Mouse (Mus musculus) limb, embryonic 13.5 days (tissue): ENCODE measurements at regions not wholly inside any gene's neighbourhood (a gene's known extent, or its start where the extent isn't known, plus 50 kb on each side); places are given as distances from the start of the nearest gene placed in this dataset.

Experiments used
- ATAC-seq: fragments of 200-750 bp; cut with Nextera tagmentation; 2 replicates; pipeline ENCODE4 v1.8.0; 2017; ENCODE audit warnings: low read depth, moderate number of reproducible peaks, moderate TSS enrichment; ENCODE audit not compliant: low FRiP score
- H3K27ac ChIP-seq: fragments of 300-500 bp; sonication (generic); 2 replicates; pipeline ENCODE4 v1.5.1; 2015; ENCODE audit warnings: inconsistent platforms, mild to moderate bottlenecking, moderate library complexity
- H3K27me3 ChIP-seq: fragments of 300-500 bp; sonication (generic); 2 replicates; pipeline ENCODE4 v1.6.1; 2015; ENCODE audit warnings: mild to moderate bottlenecking, inconsistent platforms
- H3K36me3 ChIP-seq: fragments of 300-500 bp; sonication (generic); 2 replicates; pipeline ENCODE4 v1.6.1; 2015; ENCODE audit warnings: inconsistent platforms, mild to moderate bottlenecking, moderate library complexity
- H3K4me1 ChIP-seq: fragments of 300-500 bp; sonication (generic); 2 replicates; pipeline ENCODE4 v1.6.1; 2015; ENCODE audit warnings: inconsistent platforms
- H3K4me2 ChIP-seq: fragments of 300-500 bp; sonication (generic); replicated peaks from 2 replicates; pipeline ENCODE4 v1.6.1; 2015; ENCODE audit warnings: inconsistent platforms, mild to moderate bottlenecking, moderate library complexity
- H3K4me3 ChIP-seq: fragments of 300-500 bp; sonication (generic); 2 replicates; pipeline ENCODE4 v1.5.1; 2015; ENCODE audit warnings: moderate library complexity, mild to moderate bottlenecking, inconsistent platforms
- H3K9ac ChIP-seq: fragments of 300-500 bp; sonication (generic); 2 replicates; pipeline ENCODE4 v1.6.1; 2015; ENCODE audit warnings: mild to moderate bottlenecking, inconsistent platforms
- H3K9me3 ChIP-seq: fragments of 300-500 bp; sonication (generic); 2 replicates; pipeline ENCODE4 v1.6.1; 2016; ENCODE audit warnings: inconsistent platforms
- WGBS: fragments of 180-500 bp; shearing (Covaris S2); methylation state at CpG from one replicate; pipeline ENCODE4 v1.1.7; 2015; 5-methylcytosine and 5-hydroxymethylcytosine counted together

DNA sequence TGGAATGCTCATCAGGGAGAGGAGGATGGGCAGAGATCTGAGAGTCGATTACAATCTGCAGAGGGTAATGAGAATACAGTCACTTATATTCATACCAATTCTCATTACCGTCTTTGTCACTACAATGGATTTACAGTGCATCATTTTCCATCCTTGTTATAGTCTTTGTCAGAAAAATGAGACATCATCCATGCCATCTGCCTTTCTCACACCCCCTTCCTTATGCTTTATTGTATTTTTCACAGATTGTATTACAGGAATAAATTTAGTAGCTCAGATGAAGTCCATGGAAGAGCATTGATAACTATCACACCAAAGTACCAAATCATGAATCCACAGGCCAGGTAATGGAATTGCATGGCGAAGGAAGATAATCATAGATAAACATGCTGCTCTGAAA, 779.5 kb downstream of the Cenpc1 start:
- Histone ChIP-seq H3K9ac (no peak overlapping the region), H3K9me3 (no peaks in the 10 kb centered on the region), H3K4me1 (no peaks in the 10 kb centered on the region), H3K4me3 (no peak overlapping the region), H3K27me3 (no peaks in the 10 kb centered on the region), H3K36me3 (no peaks in the 10 kb centered on the region), H3K27ac (no peak overlapping the region), H3K4me2 (no peak overlapping the region)
- ATAC-seq: no peak
- WGBS: 83% methylated on average over 3 of the region's 3 CpGs

GRCm38 (mm10) chr5:85248453-85248852, 816.9 kb downstream of the Cenpc1 start:
- H3K9ac ChIP-seq: no peak overlapping the region
- H3K4me2 ChIP-seq: no peak overlapping the region
- H3K36me3 ChIP-seq: no peaks in the 10 kb centered on the region
- no peaks in the 10 kb centered on the region for H3K4me1 ChIP-seq
- no peak overlapping the region for H3K4me3 ChIP-seq
- WGBS: 75% methylated on average over 4 of the region's 4 CpGs
- no peak overlapping the region for H3K27ac ChIP-seq
- no peak for ATAC-seq
- H3K9me3 ChIP-seq: no peaks in the 10 kb centered on the region
- no peaks in the 10 kb centered on the region for H3K27me3 ChIP-seq

- H3K4me3 ChIP-seq: no peak overlapping the region
- H3K36me3 ChIP-seq: no peaks in the 10 kb centered on the region
- H3K9me3 ChIP-seq: no peaks in the 10 kb centered on the region
- H3K9ac ChIP-seq: no peak overlapping the region
- H3K27me3 ChIP-seq: no peaks in the 10 kb centered on the region
- H3K27ac ChIP-seq: no peak overlapping the region
- no peak overlapping the region for H3K4me2 ChIP-seq
- ATAC-seq: no peak
- H3K4me1 ChIP-seq: no peaks in the 10 kb centered on the region
Observed at GRCm38 (mm10) chr5:85240380-85240779, 823.2 kb upstream of the Epha5 start.

GRCm38 (mm10) chr5:85239509-85240031, 822.4 kb upstream of the Epha5 start:
- no peak overlapping the region for H3K27ac ChIP-seq
- no peaks in the 10 kb centered on the region for H3K4me1 ChIP-seq
- no peaks in the 10 kb centered on the region for H3K36me3 ChIP-seq
- no peaks in the 10 kb centered on the region for H3K9me3 ChIP-seq
- H3K4me3 ChIP-seq: no peak overlapping the region
- WGBS: 92% methylated on average over 3 of the region's 3 CpGs
- H3K27me3 ChIP-seq: no peaks in the 10 kb centered on the region
- H3K4me2 ChIP-seq: no peak overlapping the region
- 0 out of 2 replicates have a peak, but pooled peaks have one; percentile 15 for ATAC-seq
- no peak overlapping the region for H3K9ac ChIP-seq
